Mouse (Mus musculus): ENCODE data around the gene Swsap1. TPM values are rescaled to one million over a fixed set of nuclear protein-coding genes. Genes with fewer than 3 reads are reported as not detected.
A peak's percentile ranks its signal among the peaks of the same experiment; 100 is the strongest.

The Swsap1 gene
- polyA plus RNA-seq, 1 experiment from 2014 or later: 5.4 TPM

GRCm38 (mm10) chr9:21925034-21925433 is 30.5 kb upstream of the Swsap1 start:
- H3K27ac ChIP-seq (replicated peaks): 0 out of 2 replicates have a peak overlapping the region, but pooled peaks have one; percentile 24
- 94% methylated on average over 3 of the region's 3 CpGs for WGBS
- H3K4me2 ChIP-seq (replicated peaks; ENCODE audit: low read depth): no peak overlapping the region
- H3K9ac ChIP-seq (ENCODE audit: low read length): no peak overlapping the region
- no peak for ATAC-seq (ENCODE audit: low FRiP score, low TSS enrichment)
- 0 out of 2 replicates have a peak, but pooled peaks cover 6% of the 10 kb centered on the region for H3K4me1 ChIP-seq (replicated peaks; ENCODE audit: control insufficient read depth, insufficient read depth)
- no peaks in the 10 kb centered on the region for H3K27me3 ChIP-seq (ENCODE audit: control insufficient read depth, insufficient read depth, low read length)
- H3K4me3 ChIP-seq (ENCODE audit: low read depth, low read length): no peak overlapping the region
- no peaks in the 10 kb centered on the region for H3K9me3 ChIP-seq (ENCODE audit: control insufficient read depth, low read length)
- H3K36me3 ChIP-seq (ENCODE audit: control insufficient read depth, insufficient read depth, low read length): no peaks in the 10 kb centered on the region
- no peak for DNase-seq (ENCODE audit: low spot score)
- TF ChIP-seq CTCF (IDR thresholded peaks at IDR 0.05; ENCODE audit: low read depth): no peak
- no peak for TF ChIP-seq EP300 (optimal IDR thresholded peaks at IDR 0.05)

GRCm38 (mm10) chr9:21925506-21925905 is 30.0 kb upstream of the Swsap1 start:
- Histone ChIP-seq H3K27me3 (ENCODE audit: control insufficient read depth, insufficient read depth, low read length) (no peaks in the 10 kb centered on the region), H3K4me2 (replicated peaks; ENCODE audit: low read depth) (no peak overlapping the region), H3K4me1 (replicated peaks; ENCODE audit: control insufficient read depth, insufficient read depth) (0 out of 2 replicates have a peak, but pooled peaks cover 6% of the 10 kb centered on the region), H3K36me3 (ENCODE audit: control insufficient read depth, insufficient read depth, low read length) (no peaks in the 10 kb centered on the region), H3K9ac (ENCODE audit: low read length) (no peak overlapping the region), H3K27ac (replicated peaks) (no peak overlapping the region), H3K4me3 (ENCODE audit: low read depth, low read length) (no peak overlapping the region), H3K9me3 (ENCODE audit: control insufficient read depth, low read length) (no peaks in the 10 kb centered on the region)
- no peak for DNase-seq (ENCODE audit: low spot score)
- TF ChIP-seq EP300 (optimal IDR thresholded peaks at IDR 0.05) (no peak), CTCF (IDR thresholded peaks at IDR 0.05; ENCODE audit: low read depth) (0 out of 2 replicates have a peak, but pooled peaks have one; percentile 2)
- 96% methylated on average over 1 of the region's 1 CpGs for WGBS
- no peak for ATAC-seq (ENCODE audit: low FRiP score, low TSS enrichment)

- peak overlapping the region; percentile 79; the same call in 1 of the 2 replicates for H3K27ac ChIP-seq (replicated peaks)
- ATAC-seq (ENCODE audit: low FRiP score, low TSS enrichment) (no peak), DNase-seq (ENCODE audit: low spot score) (peak; percentile 50)
- peak overlapping the region; percentile 60 for H3K4me2 ChIP-seq (replicated peaks; ENCODE audit: low read depth)
- 0 out of 2 replicates have a peak, but pooled peaks cover 6% of the 10 kb centered on the region for H3K4me1 ChIP-seq (replicated peaks; ENCODE audit: control insufficient read depth, insufficient read depth)
- H3K9me3 ChIP-seq (ENCODE audit: control insufficient read depth, low read length): no peaks in the 10 kb centered on the region
- peak overlapping the region; percentile 23; the same call in 1 of the 2 replicates for H3K9ac ChIP-seq (ENCODE audit: low read length)
- H3K36me3 ChIP-seq (ENCODE audit: control insufficient read depth, insufficient read depth, low read length): no peaks in the 10 kb centered on the region
- WGBS: 60% methylated on average over 6 of the region's 6 CpGs
- H3K27me3 ChIP-seq (ENCODE audit: control insufficient read depth, insufficient read depth, low read length): no peaks in the 10 kb centered on the region
- H3K4me3 ChIP-seq (ENCODE audit: low read depth, low read length): peak overlapping the region; percentile 47
- TF ChIP-seq EP300 (optimal IDR thresholded peaks at IDR 0.05) (no peak), CTCF (IDR thresholded peaks at IDR 0.05; ENCODE audit: low read depth) (no peak)
Observed at GRCm38 (mm10) chr9:21926155-21926554, 29.4 kb upstream of the Swsap1 start.

- under 1% methylated on average over 6 of the region's 6 CpGs for WGBS
- no peak for DNase-seq (ENCODE audit: low spot score)
- Histone ChIP-seq H3K9ac (ENCODE audit: low read length) (peak overlapping the region; percentile 60), H3K36me3 (ENCODE audit: control insufficient read depth, insufficient read depth, low read length) (no peaks in the 10 kb centered on the region), H3K4me2 (replicated peaks; ENCODE audit: low read depth) (peak overlapping the region; percentile 60), H3K27me3 (ENCODE audit: control insufficient read depth, insufficient read depth, low read length) (no peaks in the 10 kb centered on the region), H3K9me3 (ENCODE audit: control insufficient read depth, low read length) (no peaks in the 10 kb centered on the region), H3K4me3 (ENCODE audit: low read depth, low read length) (peak overlapping the region; percentile 47), H3K4me1 (replicated peaks; ENCODE audit: control insufficient read depth, insufficient read depth) (0 out of 2 replicates have a peak, but pooled peaks cover 6% of the 10 kb centered on the region), H3K27ac (replicated peaks) (peak overlapping the region; percentile 79)
- no peak for ATAC-seq (ENCODE audit: low FRiP score, low TSS enrichment)
- TF ChIP-seq EP300 (optimal IDR thresholded peaks at IDR 0.05) (no peak), CTCF (IDR thresholded peaks at IDR 0.05; ENCODE audit: low read depth) (no peak)
Observed at GRCm38 (mm10) chr9:21926784-21927183, 28.8 kb upstream of the Swsap1 start.

- peak within 1 kb of the TSS; percentile 60 for H3K4me2 ChIP-seq (replicated peaks; ENCODE audit: low read depth)
- no peaks in the 10 kb centered on the region for H3K9me3 ChIP-seq (ENCODE audit: control insufficient read depth, low read length)
- no peak for TF ChIP-seq EP300 (optimal IDR thresholded peaks at IDR 0.05)
- TF ChIP-seq CTCF (IDR thresholded peaks at IDR 0.05; ENCODE audit: low read depth): no peak
- peak within 1 kb of the TSS; percentile 60 for H3K9ac ChIP-seq (ENCODE audit: low read length)
- peak within 1 kb of the TSS; percentile 47 for H3K4me3 ChIP-seq (ENCODE audit: low read depth, low read length)
- 1% methylated on average over 28 of the region's 28 CpGs for WGBS
- ATAC-seq (ENCODE audit: low FRiP score, low TSS enrichment): peak; percentile 96
- H3K27ac ChIP-seq (replicated peaks): peak within 1 kb of the TSS; percentile 79
- DNase-seq (ENCODE audit: low spot score): peak; percentile 95
- 0 out of 2 replicates have a peak, but pooled peaks cover 6% of the 10 kb centered on the region for H3K4me1 ChIP-seq (replicated peaks; ENCODE audit: control insufficient read depth, insufficient read depth)
- no peaks in the 10 kb centered on the region for H3K27me3 ChIP-seq (ENCODE audit: control insufficient read depth, insufficient read depth, low read length)
- no peaks in the 10 kb centered on the region for H3K36me3 ChIP-seq (ENCODE audit: control insufficient read depth, insufficient read depth, low read length)
Observed at GRCm38 (mm10) chr9:21927208-21927753, 28.3 kb upstream of the Swsap1 start, which contains the start of the genes Ccdc159 and Tmem205. Gene Ccdc159 (plus strand): TSS chr9:21927471. Gene Tmem205 (minus strand): TSS chr9:21927556.

- no peak overlapping the region for H3K4me3 ChIP-seq (ENCODE audit: low read depth, low read length)
- ATAC-seq (ENCODE audit: low FRiP score, low TSS enrichment): no peak
- 0 out of 2 replicates have a peak, but pooled peaks cover 6% of the 10 kb centered on the region for H3K4me1 ChIP-seq (replicated peaks; ENCODE audit: control insufficient read depth, insufficient read depth)
- H3K27me3 ChIP-seq (ENCODE audit: control insufficient read depth, insufficient read depth, low read length): no peaks in the 10 kb centered on the region
- no peaks in the 10 kb centered on the region for H3K36me3 ChIP-seq (ENCODE audit: control insufficient read depth, insufficient read depth, low read length)
- H3K9me3 ChIP-seq (ENCODE audit: control insufficient read depth, low read length): no peaks in the 10 kb centered on the region
- no peak for DNase-seq (ENCODE audit: low spot score)
- no peak overlapping the region for H3K4me2 ChIP-seq (replicated peaks; ENCODE audit: low read depth)
- no peak overlapping the region for H3K9ac ChIP-seq (ENCODE audit: low read length)
- H3K27ac ChIP-seq (replicated peaks): no peak overlapping the region
- TF ChIP-seq CTCF (IDR thresholded peaks at IDR 0.05; ENCODE audit: low read depth) (no peak), EP300 (optimal IDR thresholded peaks at IDR 0.05) (no peak)
- 73% methylated on average over 3 of the region's 3 CpGs for WGBS
Observed at GRCm38 (mm10) chr9:21929208-21929607, 26.3 kb upstream of the Swsap1 start.
